Mouse (Mus musculus) bone marrow macrophage, adult 2 months (primary cell): ENCODE measurements around the gene Itpr1.

ENCODE experiments used
- CTCF ChIP-seq: IDR thresholded peaks from 2 replicates; pipeline ENCODE4 v1.5.1; 2012; ENCODE audit warnings: low read depth, mild to moderate bottlenecking, low read length, moderate library complexity
- POLR2A ChIP-seq: IDR thresholded peaks from 2 replicates; pipeline ENCODE4 v1.6.1; 2012; ENCODE audit warnings: mild to moderate bottlenecking, low read depth, low read length, borderline replicate concordance

DNA sequence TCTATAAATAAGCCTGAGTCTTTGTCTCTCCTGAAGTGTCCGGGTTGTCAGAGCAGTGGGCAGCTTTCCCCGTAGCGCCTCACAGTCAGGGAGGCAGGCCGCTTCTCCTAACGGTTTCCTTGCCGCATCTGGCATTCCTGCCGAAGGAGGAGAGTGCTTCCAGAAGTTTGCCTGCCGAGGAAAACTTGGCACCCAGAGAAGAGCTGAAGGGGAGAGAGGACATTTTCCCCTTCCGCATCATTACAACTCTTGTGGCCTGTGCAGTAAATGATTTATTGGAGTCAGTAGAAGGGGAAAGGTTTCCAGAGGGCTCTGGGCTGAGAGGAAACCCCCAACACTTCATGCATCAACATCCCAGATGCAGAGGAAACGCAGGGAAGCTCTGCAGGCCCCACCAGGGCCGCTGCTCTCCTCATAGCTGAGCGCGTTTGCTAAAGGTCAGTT is 22.8 kb downstream of the Itpr1 start:
- TF ChIP-seq CTCF (no peak), POLR2A (no peak)
